ENCODE assay signal across 15 mouse cellular contexts in genomic region chr5:52590612-52591011, GRCm38 (mm10). TPM values are rescaled to one million over a fixed set of nuclear protein-coding genes. Genes with fewer than 3 reads are reported as not detected.
"Had no signal": no experiment of that assay in that cellular context is flagged by ENCODE, and none has a peak within 500 bp of the region (broad histone marks: within the 10 kb centered on the region; RNA-seq: fewer than 3 reads in every experiment).

No protein-coding gene starts in this region.

- H3K27me3 ChIP-seq: hindbrain, embryonic 15.5 days; limb, embryonic 12.5 days; liver, embryonic 15.5 days had no signal

- H3K9ac ChIP-seq: hindbrain, embryonic 15.5 days; limb, embryonic 12.5 days; liver, embryonic 15.5 days had no signal

- ATAC-seq: inflammation-experienced regulatory T-cells, adult 6 months; intestine, postnatal 0 days; lung, postnatal 0 days; midbrain, embryonic 16.5 days had no signal

- H3K9me3 ChIP-seq: hindbrain, embryonic 15.5 days; liver, embryonic 15.5 days had no signal

- DNase-seq: lung, adult 2 months; lung, postnatal 4 days; thymus, adult 18-20 months; thymus, postnatal 14 days had no signal

- H3K27ac ChIP-seq: hindbrain, embryonic 15.5 days; layer of hippocampus, adult 2 months; limb, embryonic 12.5 days; liver, embryonic 15.5 days had no signal

- H3K4me3 ChIP-seq: hindbrain, embryonic 15.5 days; layer of hippocampus, adult 2 months; limb, embryonic 12.5 days; liver, embryonic 15.5 days; megakaryocyte, embryonic 14.5 days had no signal

- H3K4me2 ChIP-seq: hindbrain, embryonic 15.5 days; limb, embryonic 12.5 days; liver, embryonic 11.5 days; liver, embryonic 15.5 days; midbrain, embryonic 11.5 days had no signal

- H3K4me1 ChIP-seq: hindbrain, embryonic 15.5 days; limb, embryonic 12.5 days; liver, embryonic 15.5 days; megakaryocyte, embryonic 14.5 days had no signal

- H3K36me3 ChIP-seq: hindbrain, embryonic 15.5 days; limb, embryonic 12.5 days; liver, embryonic 15.5 days had no signal

RNA-seq across cellular contexts. Expression of gene Lgi2, which starts 24.4 kb away (rescaled TPM):
- polyA plus RNA-seq: inflammation-experienced regulatory T-cells, adult 6 months had no signal
